Mouse (Mus musculus) cerebellum, adult 2 months (tissue): ENCODE data around the gene Pin1.

ENCODE experiments used
- CTCF ChIP-seq: fragments of 200-500 bp; IDR thresholded peaks from 2 replicates; pipeline ENCODE4 v1.5.1; 2011; ENCODE audit warnings: low read depth, mild to moderate bottlenecking, control low read depth, low read length, moderate library complexity, borderline replicate concordance; ENCODE audit not compliant: insufficient read depth
- POLR2A ChIP-seq: fragments of 200-500 bp; IDR thresholded peaks from 2 replicates; pipeline ENCODE4 v1.6.1; 2011; ENCODE audit warnings: low read length, control low read depth, borderline replicate concordance; ENCODE audit not compliant: insufficient read depth

- TF ChIP-seq CTCF (no peak), POLR2A (no peak; the same call in 1 of the 2 replicates)
Observed at GRCm38 (mm10) chr9:20652260-20652658, 364 bp downstream of the Pin1 start.
